Mouse (Mus musculus) erythroblast, embryonic 14.5 days (primary cell): ENCODE results near the gene Ap4m1. TPM values are rescaled to one million over a fixed set of nuclear protein-coding genes. Genes with fewer than 3 reads are reported as not detected.

Experiments used
- H3K27me3 ChIP-seq: 2 replicates; pipeline ENCODE4 v1.6.1; 2012; ENCODE audit warnings: inconsistent platforms; ENCODE audit not compliant: control insufficient read depth
- H3K36me3 ChIP-seq: 2 replicates; pipeline ENCODE4 v1.6.1; 2012; ENCODE audit warnings: mild to moderate bottlenecking, inconsistent platforms; ENCODE audit not compliant: control insufficient read depth
- H3K4me1 ChIP-seq: 2 replicates; pipeline ENCODE4 v1.6.1; 2012; ENCODE audit warnings: inconsistent platforms; ENCODE audit not compliant: control insufficient read depth
- H3K4me3 ChIP-seq: replicated peaks from 2 replicates; pipeline ENCODE3; 2012; ENCODE audit warnings: moderate library complexity, mild to moderate bottlenecking, inconsistent platforms
- H3K9me3 ChIP-seq: 2 replicates; pipeline ENCODE4 v1.6.1; 2012; ENCODE audit warnings: low read length, inconsistent platforms, mixed read lengths; ENCODE audit not compliant: control insufficient read depth
- GATA1 ChIP-seq: IDR thresholded peaks from 2 replicates; pipeline ENCODE4 v1.6.1; 2012; ENCODE audit warnings: low read length, inconsistent platforms, mixed read lengths
- TAL1 ChIP-seq: IDR thresholded peaks from 3 replicates; pipeline ENCODE4 v1.6.1; 2012; ENCODE audit warnings: low read length, inconsistent platforms, mixed read lengths
- polyA plus RNA-seq: library from polyadenylated mRNA; stranded (reverse); fragments of >175 nt; gene quantifications from 2 replicates; pipeline ENCODE4 v1.2.3, GENCODE M21; 2012

Gene Ap4m1
- polyA plus RNA-seq, 1 experiment = 1.1 TPM

- TF ChIP-seq GATA1 (no peak), TAL1 (no peak)
- Histone ChIP-seq H3K36me3 (peaks cover 41% of the 10 kb centered on the region), H3K9me3 (no peaks in the 10 kb centered on the region), H3K27me3 (no peaks in the 10 kb centered on the region), H3K4me1 (peaks cover 39% of the 10 kb centered on the region), H3K4me3 (peak within 1 kb of the TSS; percentile 98)
These were observed 10.7 kb upstream of the Ap4m1 start, which contains the start of gene Cops6 for GRCm38 (mm10) chr5:138160842-138161665. Gene Cops6, plus strand, starts transcription at chr5:138161071.

DNA sequence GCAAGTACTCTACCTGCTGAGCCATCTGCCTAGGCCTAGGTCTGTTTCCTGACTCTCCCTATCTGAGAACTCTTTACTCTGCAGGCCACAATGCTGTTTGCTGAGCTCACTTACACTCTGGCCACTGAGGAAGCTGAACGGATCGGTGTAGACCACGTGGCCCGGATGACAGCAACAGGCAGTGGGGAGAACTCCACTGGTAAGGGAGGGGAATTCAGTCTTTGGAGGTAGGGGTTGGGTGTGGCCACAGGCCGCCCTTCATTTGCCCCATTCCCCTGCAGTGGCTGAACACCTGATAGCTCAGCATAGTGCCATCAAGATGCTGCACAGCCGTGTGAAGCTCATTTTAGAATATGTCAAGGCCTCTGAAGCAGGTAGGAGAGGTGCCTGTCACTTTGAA is 8.8 kb upstream of the Ap4m1 start:
- H3K4me1 ChIP-seq = peaks cover 52% of the 10 kb centered on the region
- no peak overlapping the region for H3K4me3 ChIP-seq
- H3K36me3 ChIP-seq = peaks cover 61% of the 10 kb centered on the region
- no peaks in the 10 kb centered on the region for H3K27me3 ChIP-seq
- no peaks in the 10 kb centered on the region for H3K9me3 ChIP-seq
- TF ChIP-seq TAL1 = no peak
- TF ChIP-seq GATA1 = no peak

- Histone ChIP-seq H3K27me3 (no peaks in the 10 kb centered on the region), H3K36me3 (peaks cover 67% of the 10 kb centered on the region), H3K4me3 (no peak overlapping the region), H3K4me1 (peaks cover 55% of the 10 kb centered on the region), H3K9me3 (no peaks in the 10 kb centered on the region)
- TF ChIP-seq GATA1 = no peak
These were observed 8.2 kb upstream of the Ap4m1 start for GRCm38 (mm10) chr5:138163610-138164009.

- peaks cover 64% of the 10 kb centered on the region for H3K4me1 ChIP-seq
- H3K4me3 ChIP-seq = no peak overlapping the region
- no peaks in the 10 kb centered on the region for H3K27me3 ChIP-seq
- no peak for TF ChIP-seq GATA1
- no peak for TF ChIP-seq TAL1
- peaks cover 86% of the 10 kb centered on the region for H3K36me3 ChIP-seq
- H3K9me3 ChIP-seq = no peaks in the 10 kb centered on the region
These were observed 6.2 kb upstream of the Ap4m1 start for GRCm38 (mm10) chr5:138165594-138165993.

GRCm38 (mm10) chr5:138170936-138171561 is 753 bp upstream of the Ap4m1 start:
- TF ChIP-seq GATA1 = no peak
- TF ChIP-seq TAL1 = no peak
- Histone ChIP-seq H3K27me3 (no peaks in the 10 kb centered on the region), H3K36me3 (peaks cover 83% of the 10 kb centered on the region), H3K4me3 (peak overlapping the region; percentile 95), H3K4me1 (peaks cover 57% of the 10 kb centered on the region), H3K9me3 (no peaks in the 10 kb centered on the region)

- H3K36me3 ChIP-seq = peaks cover 82% of the 10 kb centered on the region
- peaks cover 45% of the 10 kb centered on the region for H3K4me1 ChIP-seq
- no peaks in the 10 kb centered on the region for H3K9me3 ChIP-seq
- no peak for TF ChIP-seq TAL1
- no peak for TF ChIP-seq GATA1
- no peaks in the 10 kb centered on the region for H3K27me3 ChIP-seq
- peak overlapping the region; percentile 95 for H3K4me3 ChIP-seq
These were observed 1.4 kb downstream of the Ap4m1 start for GRCm38 (mm10) chr5:138173217-138173616.

DNA sequence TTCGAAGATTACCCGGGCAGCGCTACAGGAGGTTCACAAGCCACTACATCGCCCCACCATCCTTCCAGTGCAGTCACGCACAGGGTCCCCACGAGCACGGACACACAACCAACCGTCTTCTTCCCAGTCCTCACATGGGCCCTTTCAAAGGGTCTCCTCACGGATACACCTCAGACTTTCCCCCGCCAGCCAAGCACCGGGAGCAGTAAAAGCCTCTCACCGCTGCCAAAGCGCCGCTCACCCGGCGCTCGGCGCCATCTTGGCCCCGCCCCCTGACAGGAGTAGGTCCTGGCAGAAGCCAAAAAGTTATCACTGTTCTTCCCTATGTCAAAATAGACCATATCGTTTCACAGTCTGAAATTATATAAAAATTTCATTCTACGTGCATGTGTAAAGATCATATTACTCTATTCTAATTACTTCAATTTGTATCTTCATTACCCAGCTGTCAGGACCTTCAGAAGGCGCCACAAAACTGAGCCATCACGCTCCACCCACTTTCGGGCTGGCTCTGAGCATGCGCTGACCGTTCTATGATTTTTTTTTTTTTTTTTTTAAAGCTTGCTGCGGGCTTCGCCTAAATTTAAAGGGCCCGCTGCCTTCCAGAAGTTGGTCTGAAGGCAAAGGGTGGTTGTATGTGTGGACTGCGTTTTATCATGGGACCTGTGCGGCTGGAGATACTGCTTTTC is 15.3 kb downstream of the Ap4m1 start, which contains the start of the genes Taf6 and Cnpy4:
Gene Taf6, minus strand, starts transcription at position 502 of the 689 bp plus-strand sequence.
Gene Cnpy4, plus strand, starts transcription at position 536 of the 689 bp plus-strand sequence.
- H3K4me1 ChIP-seq = peaks cover 33% of the 10 kb centered on the region
- H3K36me3 ChIP-seq = peaks cover 45% of the 10 kb centered on the region
- TF ChIP-seq GATA1 (no peak), TAL1 (no peak)
- H3K9me3 ChIP-seq = no peaks in the 10 kb centered on the region
- H3K4me3 ChIP-seq = peak within 1 kb of the TSS; percentile 90
- H3K27me3 ChIP-seq = no peaks in the 10 kb centered on the region

- TF ChIP-seq GATA1 = no peak
- Histone ChIP-seq H3K36me3 (peaks cover 45% of the 10 kb centered on the region), H3K4me1 (peaks cover 33% of the 10 kb centered on the region), H3K27me3 (no peaks in the 10 kb centered on the region), H3K9me3 (no peaks in the 10 kb centered on the region), H3K4me3 (peak overlapping the region; percentile 90)
These were observed 16.0 kb downstream of the Ap4m1 start for GRCm38 (mm10) chr5:138187661-138188306.
